ENCODE assay signal across 8 mouse cellular contexts in the genomic region with DNA sequence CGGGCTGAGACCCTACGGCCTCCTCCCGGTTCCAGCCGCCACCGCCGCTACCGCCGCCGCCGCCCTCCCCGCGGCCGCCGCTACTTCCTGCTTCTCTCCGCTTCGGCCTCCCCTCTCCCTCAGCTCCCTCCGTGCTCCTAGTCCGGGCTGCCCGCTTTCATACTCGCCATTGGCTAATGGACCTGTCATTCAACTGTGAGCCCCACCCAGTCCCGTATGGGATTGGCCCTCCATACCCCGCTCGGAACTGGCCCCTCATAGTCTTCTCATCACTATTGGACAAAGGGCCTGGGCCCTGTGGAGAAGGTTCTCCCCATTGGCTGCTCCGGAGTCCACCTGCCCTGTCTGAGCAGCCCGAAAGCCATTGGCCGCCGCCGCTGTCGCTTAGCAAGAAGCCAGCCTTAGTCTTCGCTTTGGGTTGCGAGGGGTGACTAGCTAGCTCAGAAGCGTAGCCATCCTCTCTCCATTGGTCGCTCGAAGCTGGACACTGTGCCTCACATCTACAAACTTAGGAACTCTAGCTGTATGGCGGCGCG. TPM values are rescaled to one million over a fixed set of nuclear protein-coding genes. Genes with fewer than 3 reads are reported as not detected.
DNase-seq lines count a peak whose midpoint lies in the region; ATAC-seq lines count a peak whose summit lies in the region.

A gene (minus strand): TSS at position 112 of the 536 bp plus-strand sequence.

- peak within 1 kb of the TSS; percentile 65 for H3K9ac ChIP-seq in hindbrain, embryonic 15.5 days

- H3K4me3 ChIP-seq in hindbrain, embryonic 15.5 days: peak within 1 kb of the TSS; percentile 90

- H3K4me2 ChIP-seq in hindbrain, embryonic 15.5 days: peak within 1 kb of the TSS; percentile 88

- peak; percentile 99 for DNase-seq in T-cell, adult 2 months (ENCODE audit: low spot score)
- DNase-seq in cerebellum, postnatal 36 days: peak; percentile 99 to 100
- DNase-seq in frontal cortex, postnatal 36 days (ENCODE audit: low spot score in 2 of 2): peak; percentile 100
- DNase-seq in left cerebral cortex, adult 11 months (ENCODE audit: low spot score): peak; percentile 100
- peak; percentile 100 for DNase-seq in lung, postnatal 4 days
- peak; percentile 100 for DNase-seq in retina, postnatal 7 days (ENCODE audit: low read depth, low spot score)
- peak; percentile 96 for DNase-seq in urinary bladder, adult 2 months (ENCODE audit: low spot score)

- no peaks in the 10 kb centered on the region for H3K27me3 ChIP-seq in hindbrain, embryonic 15.5 days

- H3K4me1 ChIP-seq in hindbrain, embryonic 15.5 days (replicated peaks): peaks cover 24% of the 10 kb centered on the region

- peak; percentile 98 for ATAC-seq in hindbrain, embryonic 15.5 days (ENCODE audit: low FRiP score, low read depth)

- peaks cover 17% of the 10 kb centered on the region for H3K36me3 ChIP-seq in hindbrain, embryonic 15.5 days

- no peaks in the 10 kb centered on the region for H3K9me3 ChIP-seq in hindbrain, embryonic 15.5 days

- H3K27ac ChIP-seq in hindbrain, embryonic 15.5 days (replicated peaks): peak within 1 kb of the TSS; percentile 95

- under 1% methylated on average over 37 of the region's 37 CpGs for WGBS in hindbrain, embryonic 15.5 days

RNA-seq across cellular contexts. Expression of the gene that starts here (rescaled TPM):
- 18.9 and 21.2 TPM in 2 replicates for polyA plus RNA-seq in hindbrain, embryonic 15.5 days (2015; fragmentation: Nextera tagmentation; extraction: Ambion mirVana)
- 14.0 and 17.6 TPM in 2 replicates for polyA plus RNA-seq in urinary bladder, adult 2 months (2012; rRNA removed)

Comparison
In these comparisons a context has a peak if more than half of its experiments do, and no peak if none do; other contexts are left out.
1. Peak in every context shown above with its lines: DNase-seq, ATAC-seq, H3K4me3 ChIP-seq and H3K27ac ChIP-seq.